Mouse (Mus musculus): ENCODE data around the gene Spata18. TPM values are rescaled to one million over a fixed set of nuclear protein-coding genes. Genes with fewer than 3 reads are reported as not detected.

Spata18 gene
- 0.34 and 0.71 TPM in 2 replicates for polyA plus RNA-seq (2015; fragmentation: Nextera tagmentation; extraction: Ambion mirVana)

DNA sequence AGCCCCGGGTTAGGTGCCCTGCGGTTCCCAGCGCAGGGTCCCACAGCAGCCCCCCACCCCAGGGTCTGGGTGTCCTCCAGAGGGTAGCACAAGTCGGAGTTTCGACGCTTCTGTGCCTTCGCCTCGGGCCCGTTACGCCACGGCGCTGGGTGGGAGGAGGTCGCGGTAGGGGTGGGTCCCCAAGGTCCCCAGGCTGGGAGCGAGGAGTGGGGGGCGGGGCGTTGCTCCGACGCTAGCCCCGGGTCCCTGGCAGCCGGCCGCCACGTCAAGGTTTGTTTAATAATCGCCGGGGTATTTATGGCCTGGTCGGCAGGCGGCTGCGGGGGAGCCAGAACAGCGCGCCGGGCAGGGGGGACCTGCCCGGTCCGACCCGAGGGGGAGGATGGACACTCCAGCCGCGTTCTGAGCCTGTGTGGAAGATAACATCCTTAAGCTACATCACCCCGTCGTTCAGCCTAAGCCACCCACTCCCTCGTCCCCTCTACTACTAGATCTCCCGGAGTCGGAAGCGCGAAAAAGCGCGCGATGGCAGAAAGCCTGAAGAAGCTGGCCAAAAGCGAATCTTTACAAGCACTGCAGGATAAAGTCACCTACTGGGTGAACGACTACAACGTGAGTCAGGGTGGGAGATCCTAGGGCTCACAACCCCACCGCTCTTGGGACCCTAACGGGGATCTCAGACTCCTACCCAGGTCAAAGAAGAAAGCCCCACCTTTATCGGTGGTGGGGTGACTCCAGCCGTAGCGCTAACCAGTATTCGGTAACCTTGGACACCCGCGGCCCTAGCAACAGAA is at the start of gene Spata18:
TSS of gene Spata18 (plus strand) at position 319 of the 794 bp plus-strand sequence.
- Histone ChIP-seq H3K27me3 (peaks cover 68% of the 10 kb centered on the region), H3K9ac (peak within 1 kb of the TSS; percentile 47), H3K4me1 (peaks cover 32% of the 10 kb centered on the region), H3K27ac (no peak within 1 kb of the TSS), H3K36me3 (ENCODE audit: poor library complexity, severe bottlenecking) (no peaks in the 10 kb centered on the region), H3K9me3 (replicated peaks) (no peaks in the 10 kb centered on the region), H3K4me3 (peak within 1 kb of the TSS; percentile 45), H3K4me2 (peak within 1 kb of the TSS; percentile 88)
- ATAC-seq: 0 out of 2 replicates have a peak, but pooled peaks have one; percentile 11
- WGBS: under 1% methylated on average over 53 of the region's 57 CpGs

DNA sequence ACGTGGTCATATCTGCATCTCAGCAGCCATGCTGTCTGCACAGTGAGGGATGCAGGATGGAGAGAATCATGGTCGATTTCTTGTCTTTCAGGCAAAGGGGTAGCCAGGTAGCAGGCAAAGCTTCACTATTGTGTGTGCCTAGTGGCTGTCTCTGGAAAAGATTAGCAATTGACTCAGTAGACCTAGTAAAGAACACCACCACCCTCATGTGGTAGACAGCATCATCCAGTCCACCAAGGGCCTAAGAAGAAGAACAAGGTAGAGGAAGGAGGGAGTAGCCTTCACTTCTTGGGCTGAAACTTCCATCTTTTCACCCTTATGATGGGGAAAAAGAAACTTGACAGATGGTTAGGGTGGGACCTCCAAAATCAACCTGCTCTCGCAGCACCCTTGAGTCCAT is 48.3 kb upstream of the Spata18 start:
- Histone ChIP-seq H3K27ac (no peak overlapping the region), H3K4me2 (no peak overlapping the region), H3K9ac (no peak overlapping the region), H3K4me1 (peaks cover 24% of the 10 kb centered on the region), H3K36me3 (ENCODE audit: poor library complexity, severe bottlenecking) (no peaks in the 10 kb centered on the region), H3K9me3 (replicated peaks) (no peaks in the 10 kb centered on the region; the same call in 1 of the 2 replicates), H3K27me3 (no peaks in the 10 kb centered on the region), H3K4me3 (no peak overlapping the region)
- 84% methylated on average over 3 of the region's 3 CpGs for WGBS
- no peak for ATAC-seq

DNA sequence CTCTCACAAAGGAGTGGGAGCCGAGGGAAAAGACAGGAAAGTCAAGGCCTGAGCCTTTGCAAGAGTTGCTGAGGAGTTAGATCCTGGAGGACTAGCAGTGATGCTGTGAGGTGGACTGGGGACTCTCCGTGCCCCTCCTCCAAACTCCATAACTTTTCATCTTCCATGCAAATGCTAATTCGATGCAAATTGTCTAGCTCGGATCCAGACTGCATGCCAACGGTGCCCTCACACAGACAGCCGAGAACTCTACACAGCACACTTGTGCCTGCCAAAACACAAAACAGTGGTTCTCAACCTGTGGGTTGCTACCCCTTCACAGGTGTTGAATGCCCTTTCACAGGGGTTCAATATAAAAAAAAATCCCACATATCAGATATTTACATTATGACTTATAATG is 46.6 kb upstream of the Spata18 start:
- no peak overlapping the region for H3K9ac ChIP-seq
- no peak overlapping the region for H3K4me3 ChIP-seq
- H3K9me3 ChIP-seq (replicated peaks): no peaks in the 10 kb centered on the region; the same call in 1 of the 2 replicates
- H3K27me3 ChIP-seq: no peaks in the 10 kb centered on the region
- H3K4me2 ChIP-seq: no peak overlapping the region
- H3K36me3 ChIP-seq (ENCODE audit: poor library complexity, severe bottlenecking): no peaks in the 10 kb centered on the region
- no peak for ATAC-seq
- H3K27ac ChIP-seq: no peak overlapping the region
- 81% methylated on average over 6 of the region's 6 CpGs for WGBS
- peaks cover 17% of the 10 kb centered on the region for H3K4me1 ChIP-seq

DNA sequence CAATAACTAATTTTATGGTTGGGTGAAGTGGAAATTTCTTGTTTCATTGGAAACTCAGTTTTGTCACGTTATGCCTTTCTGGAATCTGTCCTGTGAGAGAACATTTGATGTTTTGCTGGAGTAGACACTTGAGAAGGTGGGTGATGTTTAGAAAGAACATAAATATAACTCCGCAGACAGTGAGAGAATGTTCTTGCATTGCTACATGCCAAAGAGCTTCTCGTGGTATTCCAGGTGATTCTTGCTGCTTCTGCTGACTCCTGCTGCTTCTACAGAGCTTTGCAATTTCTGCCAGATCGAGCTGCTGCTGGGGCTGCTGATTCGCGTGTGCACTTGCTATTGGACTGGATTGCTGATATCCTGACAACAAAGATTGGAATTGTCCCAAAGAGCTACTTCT is 46.2 kb upstream of the Spata18 start:
- 94% methylated on average over 6 of the region's 6 CpGs for WGBS
- no peak for ATAC-seq
- H3K27me3 ChIP-seq: no peaks in the 10 kb centered on the region

DNA sequence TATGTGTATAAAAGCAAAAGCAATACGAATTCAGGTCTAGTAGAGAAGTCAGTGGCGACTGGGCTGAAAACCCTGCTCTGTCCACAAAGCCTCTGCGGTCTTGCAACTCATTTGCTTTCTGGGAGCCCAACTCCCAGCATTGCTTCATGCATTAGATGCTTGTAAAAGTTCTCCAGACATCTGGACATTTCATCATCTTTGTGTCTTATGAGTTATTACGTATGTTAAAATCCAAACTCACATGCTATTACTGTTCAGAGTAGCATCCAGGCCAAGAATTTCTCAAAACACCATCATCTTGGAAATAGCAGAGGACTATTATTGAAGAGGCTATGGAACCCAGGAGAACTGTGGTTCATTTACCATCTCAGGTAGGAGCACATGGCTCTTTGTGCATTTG is 40.1 kb upstream of the Spata18 start:
- Histone ChIP-seq H3K4me2 (no peak overlapping the region), H3K4me3 (no peak overlapping the region), H3K27ac (no peak overlapping the region), H3K27me3 (no peaks in the 10 kb centered on the region), H3K36me3 (ENCODE audit: poor library complexity, severe bottlenecking) (no peaks in the 10 kb centered on the region), H3K4me1 (no peaks in the 10 kb centered on the region), H3K9me3 (replicated peaks) (no peaks in the 10 kb centered on the region; the same call in 1 of the 2 replicates), H3K9ac (no peak overlapping the region)
- ATAC-seq: no peak
- 94% methylated on average over 4 of the region's 4 CpGs for WGBS

More for the DNA sequence above, 46.2 kb upstream of the Spata18 start:
- H3K9ac ChIP-seq: no peak overlapping the region
- no peaks in the 10 kb centered on the region for H3K36me3 ChIP-seq (ENCODE audit: poor library complexity, severe bottlenecking)
- H3K4me1 ChIP-seq: peaks cover 16% of the 10 kb centered on the region
- no peak overlapping the region for H3K4me3 ChIP-seq
- H3K9me3 ChIP-seq (replicated peaks): no peaks in the 10 kb centered on the region; the same call in 1 of the 2 replicates
- H3K4me2 ChIP-seq: no peak overlapping the region
- no peak overlapping the region for H3K27ac ChIP-seq

DNA sequence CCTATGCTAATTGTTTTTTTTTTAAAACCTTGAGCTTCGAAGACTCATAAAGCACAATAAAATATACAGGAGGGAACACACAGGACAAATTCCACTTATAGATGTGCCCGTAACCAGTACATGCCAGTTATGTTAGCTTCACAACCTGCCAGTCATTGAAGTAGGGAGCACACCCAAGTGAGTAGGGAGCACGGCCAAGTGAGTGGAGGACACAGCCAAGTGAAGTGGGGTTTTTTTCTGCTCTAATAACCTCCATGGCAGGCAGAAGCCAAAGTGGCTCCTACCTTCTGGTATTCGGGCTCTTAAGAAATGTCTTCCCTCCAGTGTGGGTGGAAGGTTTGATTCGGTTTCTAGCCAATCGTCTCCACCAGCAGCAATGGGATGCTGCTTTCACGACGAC is 37.9 kb upstream of the Spata18 start:
- H3K27ac ChIP-seq: no peak overlapping the region
- no peaks in the 10 kb centered on the region for H3K36me3 ChIP-seq (ENCODE audit: poor library complexity, severe bottlenecking)
- no peaks in the 10 kb centered on the region for H3K9me3 ChIP-seq (replicated peaks)
- H3K4me3 ChIP-seq: no peak overlapping the region
- no peaks in the 10 kb centered on the region for H3K4me1 ChIP-seq
- H3K4me2 ChIP-seq: no peak overlapping the region
- no peak overlapping the region for H3K9ac ChIP-seq
- 92% methylated on average over 8 of the region's 8 CpGs for WGBS
- no peak for ATAC-seq
- H3K27me3 ChIP-seq: no peaks in the 10 kb centered on the region

DNA sequence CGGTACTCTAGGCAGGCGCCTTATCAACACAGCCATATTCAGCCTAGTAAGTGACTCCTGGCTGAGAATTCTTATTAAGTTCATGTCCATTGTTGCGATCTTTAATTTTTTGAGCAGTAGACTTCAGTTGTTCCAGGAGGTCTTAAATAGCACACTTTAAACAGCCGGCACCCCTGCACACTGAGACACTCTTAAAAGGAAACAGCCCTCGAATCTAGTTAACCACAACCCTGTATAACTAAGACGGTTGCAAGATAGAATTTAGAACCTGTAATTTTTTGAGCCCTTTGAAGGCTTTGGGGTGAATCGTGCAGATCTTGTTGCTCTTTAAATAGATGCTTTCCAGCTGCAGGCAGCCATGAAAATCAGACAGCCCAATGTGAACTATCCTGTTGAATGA is 36.0 kb upstream of the Spata18 start:
- 85% methylated on average over 7 of the region's 7 CpGs for WGBS
- H3K36me3 ChIP-seq (ENCODE audit: poor library complexity, severe bottlenecking): no peaks in the 10 kb centered on the region
- ATAC-seq: no peak
- H3K4me3 ChIP-seq: no peak overlapping the region
- H3K27me3 ChIP-seq: no peaks in the 10 kb centered on the region
- no peak overlapping the region for H3K4me2 ChIP-seq
- no peaks in the 10 kb centered on the region for H3K9me3 ChIP-seq (replicated peaks)
- no peaks in the 10 kb centered on the region for H3K4me1 ChIP-seq
- H3K9ac ChIP-seq: no peak overlapping the region
- no peak overlapping the region for H3K27ac ChIP-seq

DNA sequence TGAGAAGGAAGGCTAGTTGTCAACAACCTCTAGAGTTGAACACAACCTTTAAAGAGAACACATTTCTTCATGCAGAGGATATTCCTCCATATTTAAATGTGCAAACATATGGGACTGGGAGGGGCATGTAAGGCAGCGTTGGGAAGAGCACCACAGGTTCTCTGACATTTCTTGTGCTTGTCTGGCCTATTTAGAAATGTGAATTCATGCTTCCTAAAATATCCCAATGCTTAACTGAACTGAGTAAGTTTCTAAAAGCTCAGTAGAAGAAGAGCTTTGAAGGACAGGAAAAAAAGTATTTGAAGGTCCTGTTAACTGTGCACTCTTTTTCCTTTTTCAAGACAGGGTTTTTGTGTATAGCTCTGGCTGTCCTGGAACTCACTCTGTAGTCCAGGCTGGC is 32.2 kb upstream of the Spata18 start:
- Histone ChIP-seq H3K27ac (no peak overlapping the region), H3K36me3 (ENCODE audit: poor library complexity, severe bottlenecking) (no peaks in the 10 kb centered on the region), H3K4me2 (no peak overlapping the region), H3K4me1 (no peaks in the 10 kb centered on the region), H3K9me3 (replicated peaks) (no peaks in the 10 kb centered on the region; the same call in 1 of the 2 replicates), H3K4me3 (no peak overlapping the region), H3K27me3 (no peaks in the 10 kb centered on the region), H3K9ac (no peak overlapping the region)
- 80% methylated on average over 1 of the region's 1 CpGs for WGBS
- ATAC-seq: no peak

DNA sequence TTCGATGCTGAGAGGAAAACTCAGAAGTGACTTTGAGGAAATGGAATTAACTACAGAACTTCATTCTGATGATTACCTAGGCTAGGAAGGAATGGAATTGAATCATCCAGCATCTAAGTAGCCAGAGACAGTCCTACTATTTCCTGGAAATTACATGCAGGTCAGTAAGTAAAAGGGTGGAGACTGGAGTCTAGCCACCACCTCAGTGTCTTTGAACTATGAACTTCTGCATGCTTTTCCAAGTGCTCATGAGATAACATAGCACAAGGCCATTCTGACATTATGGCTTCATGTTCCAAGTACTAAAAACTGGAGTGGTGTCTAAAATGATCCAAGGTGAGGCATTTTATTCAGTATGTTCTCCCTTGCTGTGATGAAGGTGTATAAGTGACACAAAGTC is 25.7 kb upstream of the Spata18 start:
- Histone ChIP-seq H3K27me3 (no peaks in the 10 kb centered on the region), H3K4me1 (no peaks in the 10 kb centered on the region), H3K27ac (no peak overlapping the region), H3K9me3 (replicated peaks) (no peaks in the 10 kb centered on the region; the same call in 1 of the 2 replicates), H3K4me2 (no peak overlapping the region), H3K36me3 (ENCODE audit: poor library complexity, severe bottlenecking) (no peaks in the 10 kb centered on the region), H3K4me3 (no peak overlapping the region), H3K9ac (no peak overlapping the region)
- no peak for ATAC-seq
- 88% methylated on average over 1 of the region's 1 CpGs for WGBS

DNA sequence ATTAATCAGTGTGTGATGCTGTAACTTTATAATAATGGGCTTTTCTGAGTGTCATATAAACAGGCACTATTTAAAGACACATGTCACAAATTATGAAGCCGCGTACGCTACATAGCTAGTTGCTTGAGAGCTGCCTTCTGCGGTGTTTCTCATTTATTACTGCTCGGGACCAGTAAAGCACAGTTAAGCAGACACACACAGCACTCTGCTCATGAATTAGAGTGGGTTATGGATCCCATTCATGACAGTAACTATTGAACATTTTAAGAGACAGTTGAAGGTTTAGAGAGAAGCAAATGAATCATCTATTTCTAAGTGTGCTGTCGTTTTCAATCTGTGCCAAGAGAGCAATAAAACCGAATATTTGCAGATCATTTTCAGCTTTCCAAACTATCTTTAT is 24.3 kb upstream of the Spata18 start:
- peaks cover 6% of the 10 kb centered on the region; the same call in 1 of the 2 replicates for H3K4me1 ChIP-seq
- ATAC-seq: no peak
- H3K4me2 ChIP-seq: no peak overlapping the region
- H3K9ac ChIP-seq: no peak overlapping the region
- no peak overlapping the region for H3K27ac ChIP-seq
- no peaks in the 10 kb centered on the region for H3K27me3 ChIP-seq
- H3K4me3 ChIP-seq: no peak overlapping the region
- WGBS: 92% methylated on average over 7 of the region's 7 CpGs
- H3K36me3 ChIP-seq (ENCODE audit: poor library complexity, severe bottlenecking): no peaks in the 10 kb centered on the region
- H3K9me3 ChIP-seq (replicated peaks): no peaks in the 10 kb centered on the region

DNA sequence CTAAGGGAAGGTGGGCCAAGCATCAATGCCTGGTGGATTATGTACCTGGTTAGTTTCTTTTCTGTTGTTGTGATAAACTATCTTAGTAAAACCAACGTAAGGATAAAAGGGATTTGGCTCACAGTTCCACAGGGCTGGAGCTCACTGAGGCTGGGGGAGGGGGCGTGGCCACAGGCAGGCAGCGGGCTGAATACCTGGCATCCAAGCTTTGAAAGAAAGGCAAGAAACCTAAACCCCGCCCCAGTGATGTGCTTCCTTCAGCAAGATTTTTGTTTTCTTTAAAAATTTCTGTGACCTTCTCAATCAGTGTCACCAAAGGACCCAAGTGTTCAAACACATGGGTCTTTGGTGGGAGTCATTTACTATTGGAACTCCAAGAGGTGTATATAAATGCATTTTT is 23.6 kb upstream of the Spata18 start:
- H3K4me3 ChIP-seq: no peak overlapping the region
- no peak overlapping the region for H3K4me2 ChIP-seq
- no peak overlapping the region for H3K27ac ChIP-seq
- WGBS: 48% methylated on average over 4 of the region's 4 CpGs
- no peaks in the 10 kb centered on the region for H3K36me3 ChIP-seq (ENCODE audit: poor library complexity, severe bottlenecking)
- H3K27me3 ChIP-seq: no peaks in the 10 kb centered on the region
- H3K9me3 ChIP-seq (replicated peaks): no peaks in the 10 kb centered on the region
- H3K4me1 ChIP-seq: peaks cover 6% of the 10 kb centered on the region; the same call in 1 of the 2 replicates
- H3K9ac ChIP-seq: no peak overlapping the region
- ATAC-seq: no peak

DNA sequence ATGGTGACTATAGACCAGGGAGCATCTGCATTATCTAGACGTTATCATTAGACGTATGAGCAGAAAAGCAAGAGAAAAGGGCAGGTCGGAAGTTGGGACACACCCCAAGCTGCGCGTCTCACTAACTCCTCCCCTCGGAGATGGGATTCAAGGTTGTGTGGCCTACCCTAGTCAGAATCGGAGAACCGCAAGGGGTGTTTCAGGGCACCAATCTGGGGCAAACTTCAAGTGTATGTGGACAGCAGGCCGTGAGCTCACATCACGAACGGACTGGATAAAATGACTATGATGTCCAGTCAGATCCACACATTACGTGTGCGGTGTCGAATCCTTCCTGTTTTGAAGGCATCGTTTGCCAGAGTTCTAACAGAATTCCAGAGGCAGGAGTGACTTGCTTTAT is 23.2 kb upstream of the Spata18 start:
- Histone ChIP-seq H3K27ac (no peak overlapping the region), H3K4me3 (no peak overlapping the region), H3K9ac (no peak overlapping the region), H3K9me3 (replicated peaks) (no peaks in the 10 kb centered on the region), H3K27me3 (no peaks in the 10 kb centered on the region), H3K4me1 (peaks cover 6% of the 10 kb centered on the region; the same call in 1 of the 2 replicates), H3K36me3 (ENCODE audit: poor library complexity, severe bottlenecking) (no peaks in the 10 kb centered on the region), H3K4me2 (no peak overlapping the region)
- no peak for ATAC-seq
- 74% methylated on average over 15 of the region's 15 CpGs for WGBS

Measured in forebrain, embryonic 13.5 days (tissue).